9 mouse cellular contexts compared by ENCODE assay signal in the genomic region with DNA sequence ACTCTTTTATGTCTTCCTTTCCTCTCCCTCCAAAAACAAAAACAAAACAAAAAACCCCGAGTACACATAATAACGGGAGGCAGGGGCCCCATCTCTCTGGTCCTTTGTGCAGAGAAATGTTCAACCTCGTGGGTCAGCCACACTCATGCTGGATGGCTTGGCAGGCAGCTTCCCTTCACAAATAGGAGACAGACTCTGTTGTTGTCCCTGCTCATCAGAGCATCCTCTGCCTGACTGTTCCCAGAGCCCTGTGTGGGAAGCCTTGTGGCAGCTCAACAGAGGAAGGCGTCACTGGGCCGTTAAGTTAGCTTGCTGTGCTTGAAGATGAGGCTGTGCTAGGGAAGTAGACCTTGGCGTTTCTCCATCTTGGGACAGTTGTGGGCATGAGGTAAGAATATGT. TPM values are rescaled to one million over a fixed set of nuclear protein-coding genes. Genes with fewer than 3 reads are reported as not detected.
DNase-seq lines count a peak whose midpoint lies in the region; ATAC-seq and TF ChIP-seq lines count a peak whose summit lies in the region.
"Had no signal": no experiment of that assay in that cellular context is flagged by ENCODE, and none has a peak within 500 bp of the region (broad histone marks: within the 10 kb centered on the region; RNA-seq: fewer than 3 reads in every experiment).

No protein-coding gene starts in this region.

- DNase-seq in kidney, adult 11 months: no peak
- no peak for DNase-seq in embryonic facial prominence, embryonic 10.5 days (ENCODE audit: low spot score)
- peak; percentile 25 for DNase-seq in hindbrain, embryonic 10.5 days (ENCODE audit: low spot score)
- DNase-seq in liver, postnatal 0 days: no peak
- no peak for DNase-seq in thymus, postnatal 14 days
- no peak for DNase-seq in left cerebral cortex, postnatal 10 days (ENCODE audit: extremely low spot score in 1 of 2, low spot score in 2 of 2)
- DNase-seq in left cerebral cortex, adult 18-20 months (ENCODE audit: low spot score in 2 of 2): no peak

- no peak overlapping the region for H3K4me3 ChIP-seq in kidney, embryonic 15.5 days (replicated peaks)
- H3K4me3 ChIP-seq in embryonic facial prominence, embryonic 10.5 days: no peak overlapping the region
- no peak overlapping the region for H3K4me3 ChIP-seq in hindbrain, embryonic 10.5 days
- H3K4me3 ChIP-seq in liver, postnatal 0 days (ENCODE audit: low read depth, low read length): no peak overlapping the region

- H3K4me2 ChIP-seq in kidney, embryonic 15.5 days: 0 out of 2 replicates have a peak overlapping the region, but pooled peaks have one; percentile 2
- H3K4me2 ChIP-seq in liver, postnatal 0 days (ENCODE audit: low read depth, low read length): no peak overlapping the region

- TF ChIP-seq EP300 in liver, postnatal 0 days (IDR thresholded peaks at IDR 0.05; ENCODE audit: low read depth): no peak

- WGBS in kidney, embryonic 15.5 days: 28% methylated on average over 6 of the region's 6 CpGs
- 60% methylated on average over 6 of the region's 6 CpGs for WGBS in embryonic facial prominence, embryonic 10.5 days
- WGBS in hindbrain, embryonic 10.5 days: 33% methylated on average over 6 of the region's 6 CpGs
- 40% methylated on average over 6 of the region's 6 CpGs for WGBS in liver, postnatal 0 days (ENCODE audit: insufficient replicate concordance)

- H3K9ac ChIP-seq in kidney, embryonic 15.5 days: 0 out of 2 replicates have a peak overlapping the region, but pooled peaks have one; percentile 5
- no peak overlapping the region for H3K9ac ChIP-seq in liver, postnatal 0 days (replicated peaks)

- peak; percentile 33 for ATAC-seq in kidney, embryonic 15.5 days (replicated peaks; ENCODE audit: low FRiP score)
- ATAC-seq in liver, postnatal 0 days: peak; percentile 33; the same call in 1 of the 2 replicates

- no peak for TF ChIP-seq CTCF in liver, postnatal 0 days (IDR thresholded peaks at IDR 0.05; ENCODE audit: low read depth)

- H3K9me3 ChIP-seq in kidney, embryonic 15.5 days (replicated peaks): no peaks in the 10 kb centered on the region
- H3K9me3 ChIP-seq in embryonic facial prominence, embryonic 10.5 days: no peaks in the 10 kb centered on the region
- no peaks in the 10 kb centered on the region for H3K9me3 ChIP-seq in hindbrain, embryonic 10.5 days
- H3K9me3 ChIP-seq in liver, postnatal 0 days (ENCODE audit: low read length): no peaks in the 10 kb centered on the region

- intact Hi-C loops in left cerebral cortex, postnatal 10 days (cut with DNase I): no loop called here

- H3K36me3 ChIP-seq in kidney, embryonic 15.5 days: no peaks in the 10 kb centered on the region
- H3K36me3 ChIP-seq in embryonic facial prominence, embryonic 10.5 days (replicated peaks): no peaks in the 10 kb centered on the region
- 0 out of 2 replicates have a peak, but pooled peaks cover 2% of the 10 kb centered on the region for H3K36me3 ChIP-seq in hindbrain, embryonic 10.5 days
- H3K36me3 ChIP-seq in liver, postnatal 0 days (replicated peaks; ENCODE audit: insufficient read depth, low read length): no peaks in the 10 kb centered on the region

- peaks cover 20% of the 10 kb centered on the region for H3K4me1 ChIP-seq in kidney, embryonic 15.5 days
- peaks cover 9% of the 10 kb centered on the region for H3K4me1 ChIP-seq in embryonic facial prominence, embryonic 10.5 days
- H3K4me1 ChIP-seq in hindbrain, embryonic 10.5 days (replicated peaks): peaks cover 25% of the 10 kb centered on the region
- peaks cover 2% of the 10 kb centered on the region for H3K4me1 ChIP-seq in liver, postnatal 0 days (ENCODE audit: insufficient read depth)

- no peaks in the 10 kb centered on the region for H3K27me3 ChIP-seq in kidney, embryonic 15.5 days
- H3K27me3 ChIP-seq in embryonic facial prominence, embryonic 10.5 days (replicated peaks; ENCODE audit: low read depth, poor library complexity, severe bottlenecking): no peaks in the 10 kb centered on the region
- no peaks in the 10 kb centered on the region for H3K27me3 ChIP-seq in hindbrain, embryonic 10.5 days (ENCODE audit: insufficient read depth, poor library complexity, severe bottlenecking)
- no peaks in the 10 kb centered on the region for H3K27me3 ChIP-seq in liver, postnatal 0 days (ENCODE audit: insufficient read depth, low read length)

- H3K27ac ChIP-seq in kidney, embryonic 15.5 days: peak overlapping the region; percentile 85
- peak overlapping the region; percentile 44; the same call in 1 of the 2 replicates for H3K27ac ChIP-seq in embryonic facial prominence, embryonic 10.5 days (replicated peaks)
- H3K27ac ChIP-seq in hindbrain, embryonic 10.5 days: peak overlapping the region; percentile 80
- H3K27ac ChIP-seq in liver, postnatal 0 days (ENCODE audit: low read depth): peak overlapping the region; percentile 53; the same call in 1 of the 2 replicates

RNA-seq across cellular contexts. Expression of gene Ddah1, which starts 58.8 kb away (rescaled TPM):
- 71.2 and 76.1 TPM in 2 replicates for polyA plus RNA-seq in kidney, embryonic 15.5 days (2015; fragmentation: Nextera tagmentation; extraction: Ambion mirVana)
- polyA plus RNA-seq in embryonic facial prominence, embryonic 10.5 days (2016; fragmentation: Nextera tagmentation; extraction: Ambion mirVana): 16.5 and 22.4 TPM in 2 replicates
- 22.3 and 24.7 TPM in 2 replicates for polyA plus RNA-seq in hindbrain, embryonic 10.5 days (2016; fragmentation: Nextera tagmentation; extraction: Ambion mirVana)
- 45.1 and 60.8 TPM in 2 replicates for polyA plus RNA-seq in liver, postnatal 0 days (2015; fragmentation: Nextera tagmentation; extraction: Ambion mirVana)
- total RNA-seq in left cerebral cortex, postnatal 10 days (2021): 10 to 100 TPM; 87.0 to 87.8 TPM
- total RNA-seq in left cerebral cortex, adult 18-20 months (2021): 10 to 100 TPM; 54.7 to 57.8 TPM
- total RNA-seq: MEL had no signal
